Mouse (Mus musculus) CD8-positive naive resting alpha-beta T cell, adult 2 months (primary cell): ENCODE data around the gene Krt88.
A peak's percentile ranks its signal among the peaks of the same experiment; 100 is the strongest.

Source experiments
- DNase-seq, 2 experiments: peaks; one replicate each; pipeline ENCODE4 v3.0.0; 2022; ENCODE audit warnings: low read depth in 2 of 2, low spot score in 2 of 2

Gene Krt88

DNA sequence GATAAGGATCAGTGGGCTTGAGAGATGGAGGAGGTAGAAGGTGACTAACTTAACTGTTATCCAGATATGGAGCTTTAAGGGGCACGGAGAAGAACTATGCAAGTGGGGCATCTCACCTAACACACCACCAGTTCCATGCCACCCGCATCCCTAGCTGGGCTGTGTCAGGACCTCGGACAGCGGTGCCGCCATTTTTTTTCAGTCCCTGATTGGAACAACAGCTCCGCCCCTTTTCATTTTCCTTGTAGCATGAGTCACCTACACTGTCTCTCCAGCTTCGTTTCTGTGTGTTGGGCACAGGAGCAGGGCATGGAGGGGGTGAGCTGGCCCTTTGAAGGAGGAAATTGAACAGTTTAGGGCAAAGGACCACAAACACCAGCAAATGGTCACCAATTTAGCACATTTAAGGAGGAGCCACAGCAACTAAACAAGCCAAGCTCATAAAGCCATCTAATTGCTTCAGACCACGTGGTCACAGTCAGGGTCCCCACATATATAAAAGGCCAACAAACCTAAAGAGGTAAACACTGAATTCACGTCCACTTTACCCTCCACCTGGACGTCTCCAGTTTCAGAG is 25.5 kb downstream of the Krt88 start, which contains the start of gene Krt86:
Gene Krt86 (plus strand): TSS at position 527 of the 577 bp plus-strand sequence.
- DNase-seq, result no peak

DNA sequence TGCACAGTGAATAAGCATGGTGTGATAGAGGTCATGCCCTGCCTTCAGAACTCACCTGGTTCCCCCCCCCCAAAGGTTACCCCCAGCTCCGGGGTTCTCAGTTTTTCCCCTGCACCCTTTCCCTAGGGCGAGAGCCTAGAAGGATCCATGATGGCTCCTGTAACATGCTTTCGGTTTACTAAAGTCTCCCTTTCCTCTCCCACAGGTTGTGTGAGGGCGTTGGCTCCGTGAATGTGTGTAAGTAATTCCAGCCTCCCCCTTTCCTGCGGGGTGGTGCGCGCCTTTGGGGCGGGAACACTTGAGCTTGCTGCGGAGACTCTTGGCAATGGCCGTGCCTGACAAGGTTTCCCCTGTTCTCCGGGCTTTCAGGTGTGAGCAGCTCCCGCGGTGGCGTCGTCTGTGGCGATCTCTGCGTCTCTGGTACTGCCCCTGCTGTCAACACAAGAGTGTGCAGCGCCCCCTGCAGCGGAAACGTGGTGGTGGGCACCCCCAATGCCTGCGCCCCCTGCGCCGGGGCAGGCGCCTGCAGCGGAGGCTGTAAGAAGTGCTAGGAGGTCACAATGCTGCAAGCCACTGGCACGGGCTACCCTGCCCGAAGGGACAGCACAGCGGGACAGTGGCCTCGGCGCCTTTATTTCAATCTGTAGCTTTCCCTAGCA is 31.6 kb downstream of the Krt88 start:
- peak; percentile 40 to 49 for DNase-seq

GRCm38 (mm10) chr15:101479666-101480060 is 32.1 kb downstream of the Krt88 start:
- DNase-seq, result no peak

DNA sequence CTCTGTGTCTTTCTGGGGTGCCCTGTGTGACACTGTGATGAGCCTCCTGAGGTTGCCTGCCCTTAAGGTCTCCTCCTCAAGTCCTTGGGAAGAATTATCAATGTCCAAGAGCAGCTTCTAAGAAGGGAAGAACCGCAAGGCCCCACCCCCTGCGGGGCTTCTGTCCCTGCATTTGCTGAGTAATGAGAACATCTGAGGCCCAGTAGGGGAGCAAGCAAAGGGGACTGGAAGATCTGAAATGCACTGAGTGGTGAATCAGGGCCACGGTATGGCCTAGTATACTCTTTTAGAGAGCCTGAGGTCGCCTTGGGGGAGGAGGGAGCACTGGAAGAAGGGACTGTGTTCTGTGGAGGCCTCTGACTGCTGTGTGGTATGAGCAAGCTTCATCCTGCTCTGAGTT is 34.5 kb downstream of the Krt88 start:
- no peak for DNase-seq

DNA sequence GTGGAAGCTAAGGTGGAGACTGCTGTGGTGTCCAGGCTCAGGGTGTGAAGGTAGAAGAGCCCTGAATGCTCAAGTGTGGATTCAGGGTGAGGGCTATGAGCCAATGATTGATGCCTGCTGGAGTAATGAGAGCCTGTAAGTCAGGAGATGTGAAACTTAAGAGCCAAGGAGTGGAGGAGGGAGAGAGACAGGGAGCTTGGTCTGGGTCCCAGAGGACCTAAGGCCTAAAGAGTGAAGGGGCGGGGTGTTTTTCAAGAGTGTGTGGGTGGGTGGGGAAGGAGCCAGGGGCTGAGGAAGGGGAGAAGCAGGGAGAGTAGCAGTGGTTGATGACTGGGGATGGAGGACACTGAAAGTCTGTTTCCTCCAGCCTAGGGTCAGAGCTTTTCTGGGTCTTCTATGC is 36.1 kb downstream of the Krt88 start:
- no peak for DNase-seq

GRCm38 (mm10) chr15:101484939-101485338 is 37.4 kb downstream of the Krt88 start:
- DNase-seq, result no peak

GRCm38 (mm10) chr15:101485911-101486635 is 38.5 kb downstream of the Krt88 start:
- DNase-seq, result no peak

DNA sequence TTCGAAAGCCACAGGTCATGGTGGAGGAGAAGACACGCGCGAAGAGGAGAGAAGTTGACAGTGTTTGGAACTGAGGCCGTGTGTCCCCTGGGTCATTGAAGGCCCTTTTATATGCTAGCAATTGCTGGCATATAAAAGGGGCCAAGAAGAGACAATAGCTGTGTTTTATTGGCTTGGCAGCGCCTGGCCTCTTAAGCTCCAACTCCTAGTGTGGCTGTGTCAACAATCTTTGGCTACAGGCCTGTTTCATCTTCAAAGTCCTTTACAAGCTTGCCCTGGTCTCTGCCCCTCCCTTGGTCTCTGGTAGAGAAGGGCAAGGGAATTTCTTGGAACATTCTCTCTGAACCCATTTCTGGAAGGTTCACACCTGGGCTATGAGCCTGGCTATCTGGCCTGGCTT is 43.9 kb downstream of the Krt88 start, which contains the start of gene Krt83:
Gene Krt83 (minus strand): TSS at position 82 of the 400 bp plus-strand sequence.
- no peak for DNase-seq

DNA sequence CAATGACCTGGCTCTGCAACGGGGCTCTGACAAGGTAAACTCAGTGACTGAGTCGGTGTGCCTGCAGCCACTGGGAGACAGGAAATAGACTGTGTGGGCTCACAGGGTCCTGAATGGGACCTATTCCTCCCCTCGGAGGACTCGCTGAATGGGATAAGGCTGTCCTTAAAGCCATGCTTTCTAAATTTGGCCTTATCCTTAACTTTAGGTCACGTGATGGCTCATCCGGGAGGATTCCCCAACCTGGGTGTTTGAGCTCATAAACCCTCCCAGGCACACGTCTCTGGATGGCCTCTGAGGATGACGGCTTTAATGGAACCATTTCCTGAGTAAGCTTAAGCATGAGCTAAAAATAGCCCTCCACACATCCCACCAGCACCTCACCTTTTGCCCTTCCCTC is 45.2 kb downstream of the Krt88 start:
- no peak for DNase-seq

DNA sequence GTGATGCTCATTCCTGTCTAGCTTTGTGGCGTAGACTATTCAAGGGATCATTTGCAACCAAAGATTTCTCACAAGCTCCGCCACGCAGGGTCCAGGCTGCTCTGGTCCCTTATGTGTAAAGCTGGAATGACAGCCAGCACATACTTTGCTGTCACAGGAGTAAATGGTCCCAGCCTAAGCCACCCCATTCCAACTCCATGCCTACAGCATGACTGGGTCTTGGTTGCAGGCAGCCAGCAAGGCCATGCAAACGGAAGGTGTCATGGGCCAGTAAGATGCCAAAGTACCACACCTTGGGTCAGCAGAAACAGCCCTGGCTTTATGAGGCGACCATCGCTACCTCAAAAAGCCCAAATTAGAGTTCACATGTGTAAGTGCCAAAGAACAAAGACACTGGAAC is 46.2 kb downstream of the Krt88 start:
- DNase-seq, result no peak

- DNase-seq, result no peak
These were observed 46.7 kb downstream of the Krt88 start for GRCm38 (mm10) chr15:101494203-101494602.

GRCm38 (mm10) chr15:101495266-101495665 is 47.7 kb downstream of the Krt88 start:
- no peak for DNase-seq

GRCm38 (mm10) chr15:101497181-101497580 is 49.6 kb downstream of the Krt88 start:
- no peak for DNase-seq
